Mouse (Mus musculus) hindbrain, postnatal 0 days (tissue): ENCODE measurements around the gene Mctp1. TPM values are rescaled to one million over a fixed set of nuclear protein-coding genes. Genes with fewer than 3 reads are reported as not detected.

Experiments used
- ATAC-seq: fragments of 200-750 bp; cut with Nextera tagmentation; 2 replicates; pipeline ENCODE4 v1.8.0; 2017; ENCODE audit warnings: mild to moderate bottlenecking, moderate TSS enrichment, moderate library complexity
- DNase-seq: peaks from one replicate; pipeline ENCODE4 v3.0.0-alpha.2; 2015; ENCODE audit warnings: low spot score
- H3K27ac ChIP-seq: fragments of 300-500 bp; sonication (generic); 2 replicates; pipeline ENCODE4 v1.5.1; 2014; ENCODE audit warnings: mild to moderate bottlenecking
- H3K27me3 ChIP-seq: fragments of 300-500 bp; sonication (generic); 2 replicates; pipeline ENCODE4 v1.6.1; 2014; ENCODE audit warnings: low read length, mixed read lengths; ENCODE audit not compliant: insufficient read depth
- H3K36me3 ChIP-seq: fragments of 300-500 bp; sonication (generic); 2 replicates; pipeline ENCODE4 v1.6.1; 2014; ENCODE audit warnings: low read length, mixed read lengths; ENCODE audit not compliant: insufficient read depth
- H3K4me1 ChIP-seq: fragments of 300-500 bp; sonication (generic); 2 replicates; pipeline ENCODE4 v1.6.1; 2014; ENCODE audit warnings: antibody characterized with exemption, low read length, mixed read lengths; ENCODE audit not compliant: insufficient read depth
- H3K4me2 ChIP-seq: fragments of 300-500 bp; sonication (generic); 2 replicates; pipeline ENCODE4 v1.6.1; 2014; ENCODE audit warnings: low read depth, mild to moderate bottlenecking, low read length, moderate library complexity, mixed read lengths
- H3K4me3 ChIP-seq: fragments of 300-500 bp; sonication (generic); 2 replicates; pipeline ENCODE4 v1.5.1; 2014; ENCODE audit warnings: low read length
- H3K9ac ChIP-seq: fragments of 300-500 bp; sonication (generic); replicated peaks from 2 replicates; pipeline ENCODE4 v1.6.1; 2014; ENCODE audit warnings: mild to moderate bottlenecking, low read length, moderate library complexity, mixed read lengths
- H3K9me3 ChIP-seq: fragments of 300-500 bp; sonication (generic); 2 replicates; pipeline ENCODE4 v1.6.1; 2016; ENCODE audit warnings: low read length, mixed read lengths
- CTCF ChIP-seq: IDR thresholded peaks from 2 replicates; pipeline ENCODE4 v1.5.1; 2016; ENCODE audit warnings: antibody characterized with exemption, control low read depth, low read depth
- WGBS: fragments of 180-500 bp; shearing (Covaris S2); extraction: QIAGEN DNeasy Blood & Tissue Kit; methylation state at CpG from one replicate; pipeline ENCODE4 v1.1.7; 2014; 5-methylcytosine and 5-hydroxymethylcytosine counted together
- polyA plus RNA-seq: library from polyadenylated mRNA; unstranded; fragments of >200 nt; fragmentation: Nextera tagmentation; extraction: Ambion mirVana; gene quantifications from 2 replicates; pipeline ENCODE4 v1.2.1, GENCODE M21; 2015
- total RNA-seq: library from RNA; depleted of rRNA; stranded (reverse); fragments of >200 nt; gene quantifications from 2 replicates; pipeline ENCODE4 v1.2.3, GENCODE M21; 2014

Gene Mctp1
- total and polyA plus RNA-seq, 2 experiments from 2014 or later = 4.9 to 8.3 TPM

DNA sequence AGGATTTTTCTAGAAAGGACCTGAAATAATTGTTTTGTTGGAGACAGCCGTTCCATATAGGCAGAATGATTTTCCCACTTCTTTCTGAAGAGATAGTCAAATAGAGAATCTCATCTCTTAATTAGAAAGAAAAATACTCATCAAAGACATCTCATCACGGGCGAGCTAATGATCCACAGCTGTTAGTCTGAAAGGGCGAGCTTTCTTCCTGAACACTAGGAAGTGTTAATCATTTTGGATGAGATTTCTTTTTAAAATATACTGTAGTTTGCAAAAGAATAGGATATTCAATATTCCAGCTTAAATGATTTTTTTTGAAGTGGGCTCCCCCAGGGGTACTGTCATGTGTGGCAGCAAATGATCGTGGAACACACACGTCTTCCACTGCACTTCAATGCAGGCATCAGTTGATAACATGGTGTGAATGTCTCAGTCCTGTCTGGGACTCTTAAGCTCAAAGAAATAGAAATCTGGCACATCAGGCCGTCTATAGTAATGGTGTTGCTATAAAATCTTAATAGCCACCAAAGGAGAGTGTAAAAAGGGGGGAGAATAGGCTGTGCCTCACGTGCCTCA is 500.3 kb downstream of the Mctp1 start:
- no peak for ATAC-seq

DNA sequence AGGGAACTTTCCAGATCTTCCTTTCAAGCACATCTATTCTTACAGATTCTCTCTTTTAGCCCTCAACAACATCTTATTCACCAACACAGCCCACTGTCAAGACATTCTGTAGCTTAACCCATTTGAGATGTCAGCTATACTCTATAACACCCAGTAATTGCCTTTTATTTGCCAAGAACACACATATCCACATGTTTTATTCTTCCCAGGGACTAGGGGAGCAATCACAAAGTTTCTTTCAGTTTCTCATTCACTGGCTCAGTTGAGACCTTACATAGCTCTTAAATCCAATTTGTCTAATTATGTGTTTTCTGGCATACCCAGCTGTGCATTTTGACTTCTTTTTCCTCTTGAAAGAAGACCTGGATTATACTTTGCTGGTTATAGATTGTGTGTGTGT is 508.7 kb downstream of the Mctp1 start:
- Histone ChIP-seq H3K9me3 (no peaks in the 10 kb centered on the region), H3K4me1 (no peaks in the 10 kb centered on the region), H3K4me2 (no peak overlapping the region), H3K4me3 (no peak overlapping the region), H3K36me3 (no peaks in the 10 kb centered on the region), H3K27ac (no peak overlapping the region), H3K9ac (no peak overlapping the region), H3K27me3 (no peaks in the 10 kb centered on the region)
- no peak for DNase-seq
- no peak for TF ChIP-seq CTCF
- no peak for ATAC-seq

More for the DNA sequence above, 500.3 kb downstream of the Mctp1 start:
- H3K9ac ChIP-seq = no peak overlapping the region
- no peak overlapping the region for H3K27ac ChIP-seq
- DNase-seq = no peak
- H3K27me3 ChIP-seq = no peaks in the 10 kb centered on the region
- no peak for TF ChIP-seq CTCF
- H3K4me1 ChIP-seq = no peaks in the 10 kb centered on the region
- 72% methylated on average over 8 of the region's 8 CpGs for WGBS
- H3K9me3 ChIP-seq = no peaks in the 10 kb centered on the region
- no peak overlapping the region for H3K4me3 ChIP-seq
- H3K4me2 ChIP-seq = no peak overlapping the region
- H3K36me3 ChIP-seq = no peaks in the 10 kb centered on the region

DNA sequence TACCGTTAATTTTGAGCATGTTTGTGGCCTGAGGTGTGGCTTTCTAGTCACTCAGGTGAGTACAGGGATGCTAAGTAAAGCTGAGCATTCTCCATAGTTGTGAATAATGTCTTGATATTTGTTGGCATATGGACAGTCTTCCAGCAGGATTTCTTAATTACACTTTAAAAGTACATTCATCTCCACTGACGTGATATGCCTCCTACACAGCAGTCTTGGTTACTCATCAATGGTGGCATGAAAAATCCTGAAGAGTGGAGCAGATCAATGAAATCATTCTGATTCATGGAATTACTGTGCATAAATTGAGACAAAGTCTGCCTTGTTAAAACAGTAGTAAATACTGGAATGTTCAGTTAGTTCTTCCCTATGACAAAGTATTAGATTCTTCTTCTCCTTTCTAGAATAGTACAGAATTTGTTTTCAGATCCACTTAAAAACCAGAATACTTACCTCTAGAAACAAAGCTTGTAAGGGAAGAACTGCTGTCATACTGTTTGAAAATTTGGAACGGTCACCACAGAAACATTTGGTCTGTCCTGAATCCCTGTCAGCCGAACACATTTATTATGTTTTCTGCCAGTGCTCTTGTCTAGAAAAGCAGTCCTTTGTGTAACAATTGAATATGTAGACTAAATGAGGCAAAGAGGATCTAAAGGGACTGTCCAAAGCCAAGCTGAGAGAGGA is 511.6 kb downstream of the Mctp1 start:
- Histone ChIP-seq H3K27me3 (no peaks in the 10 kb centered on the region), H3K4me2 (no peak overlapping the region), H3K36me3 (no peaks in the 10 kb centered on the region), H3K4me3 (no peak overlapping the region), H3K4me1 (no peaks in the 10 kb centered on the region), H3K9me3 (no peaks in the 10 kb centered on the region), H3K27ac (no peak overlapping the region), H3K9ac (no peak overlapping the region)
- no peak for ATAC-seq
- WGBS = 68% methylated on average over 4 of the region's 4 CpGs
- no peak for TF ChIP-seq CTCF
- DNase-seq = no peak

DNA sequence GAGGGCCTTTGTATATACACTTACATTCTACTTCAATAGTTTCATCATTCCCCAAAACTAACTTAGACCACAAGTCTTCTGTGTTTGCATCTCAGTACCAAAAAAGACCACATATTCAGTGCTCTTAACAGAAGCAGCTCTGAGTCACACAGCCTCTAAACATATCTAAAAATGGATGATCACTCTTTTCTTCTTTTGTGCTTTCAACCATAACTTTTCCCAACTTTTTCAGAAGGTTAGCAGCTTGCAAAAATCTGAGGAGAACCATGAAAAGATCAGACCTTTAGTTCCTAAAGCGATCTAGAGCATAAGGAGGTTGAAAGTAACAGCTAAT is 512.1 kb downstream of the Mctp1 start:
- no peak for DNase-seq
- Histone ChIP-seq H3K4me2 (no peak overlapping the region), H3K4me3 (no peak overlapping the region)

DNA sequence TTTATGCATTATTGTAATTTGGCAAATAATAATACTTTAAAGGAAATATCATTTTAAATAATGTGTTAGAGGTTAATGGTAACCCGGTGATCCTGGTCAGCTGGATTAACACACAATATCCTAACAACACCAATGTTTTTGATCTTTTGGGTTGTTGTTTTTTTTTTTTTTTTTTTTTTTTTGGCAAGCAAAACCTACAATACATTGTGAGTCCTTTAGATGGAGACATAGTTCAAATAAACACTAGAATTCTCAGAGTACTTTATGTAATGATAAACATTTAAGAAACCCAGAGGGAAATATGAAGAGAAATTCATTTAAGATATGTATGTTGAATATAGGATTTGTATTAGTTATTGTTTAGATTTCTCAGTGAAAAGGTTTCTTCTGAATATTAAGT is 534.0 kb downstream of the Mctp1 start:
- H3K36me3 ChIP-seq = no peaks in the 10 kb centered on the region
- no peak overlapping the region for H3K27ac ChIP-seq
- TF ChIP-seq CTCF = no peak; the same call in 1 of the 2 replicates
- 90% methylated on average over 1 of the region's 1 CpGs for WGBS
- no peaks in the 10 kb centered on the region for H3K4me1 ChIP-seq
- no peaks in the 10 kb centered on the region for H3K27me3 ChIP-seq
- H3K9me3 ChIP-seq = no peaks in the 10 kb centered on the region
- no peak overlapping the region for H3K4me3 ChIP-seq
- DNase-seq = no peak
- H3K4me2 ChIP-seq = no peak overlapping the region
- no peak for ATAC-seq
- H3K9ac ChIP-seq = no peak overlapping the region

More for the DNA sequence above, 512.1 kb downstream of the Mctp1 start:
- Histone ChIP-seq H3K36me3 (no peaks in the 10 kb centered on the region), H3K9ac (no peak overlapping the region), H3K27ac (no peak overlapping the region), H3K4me1 (no peaks in the 10 kb centered on the region), H3K27me3 (no peaks in the 10 kb centered on the region), H3K9me3 (no peaks in the 10 kb centered on the region)
- 90% methylated on average over 1 of the region's 1 CpGs for WGBS
- ATAC-seq = no peak
- TF ChIP-seq CTCF = no peak

DNA sequence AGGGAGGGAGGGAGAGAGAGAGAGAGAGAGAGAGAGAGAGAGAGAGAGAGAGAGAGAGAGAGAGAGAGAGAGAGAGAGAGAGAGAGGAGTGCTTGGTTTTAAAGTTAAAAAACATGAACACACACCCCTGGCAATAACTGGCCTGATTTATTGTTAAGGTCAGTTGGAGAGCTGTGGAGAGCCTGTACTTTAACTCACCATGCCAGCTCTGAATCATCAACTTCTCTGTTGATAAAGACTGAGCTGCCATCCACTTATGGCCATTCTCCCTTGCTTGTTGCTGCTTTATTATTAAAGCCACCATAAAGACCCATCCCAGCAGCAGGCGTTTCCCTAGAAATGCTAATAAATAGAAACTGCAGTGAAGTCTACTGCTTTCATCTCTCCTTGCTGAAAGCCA is 542.5 kb downstream of the Mctp1 start:
- H3K27ac ChIP-seq = no peak overlapping the region
- no peak for TF ChIP-seq CTCF
- ATAC-seq = no peak
- no peaks in the 10 kb centered on the region for H3K36me3 ChIP-seq
- DNase-seq = no peak
- H3K27me3 ChIP-seq = no peaks in the 10 kb centered on the region
- no peaks in the 10 kb centered on the region for H3K9me3 ChIP-seq
- no peak overlapping the region for H3K4me3 ChIP-seq
- 68% methylated on average over 1 of the region's 1 CpGs for WGBS
- H3K4me2 ChIP-seq = no peak overlapping the region
- H3K9ac ChIP-seq = no peak overlapping the region
- H3K4me1 ChIP-seq = no peaks in the 10 kb centered on the region

DNA sequence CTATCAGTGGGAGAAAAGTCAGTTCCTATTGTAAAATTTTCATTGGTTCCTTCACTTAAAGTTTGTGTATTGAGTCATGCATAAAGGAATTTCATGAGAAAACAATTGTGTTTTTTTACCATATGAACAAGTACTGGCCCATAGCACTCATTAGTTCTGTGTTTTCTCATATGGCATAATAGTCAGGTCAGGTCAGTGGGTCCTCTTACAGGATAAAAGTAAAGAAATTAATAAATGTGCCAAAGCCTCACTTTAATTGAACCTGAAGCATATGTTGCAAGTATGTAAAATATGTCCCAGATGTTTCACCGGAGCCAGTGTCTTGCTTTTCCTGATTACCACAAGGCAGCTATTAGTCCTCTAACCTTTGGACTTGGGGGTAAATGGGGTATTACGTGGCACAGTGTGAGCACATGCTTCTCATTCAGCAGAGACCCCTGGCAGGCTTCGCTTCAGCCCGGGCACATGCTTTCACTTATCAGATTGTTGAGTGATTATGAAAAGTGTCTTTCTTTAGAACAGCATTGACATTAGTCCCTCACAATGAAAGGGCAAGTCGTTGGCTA is 543.6 kb downstream of the Mctp1 start:
- Histone ChIP-seq H3K9ac (no peak overlapping the region), H3K27me3 (no peaks in the 10 kb centered on the region), H3K27ac (no peak overlapping the region), H3K36me3 (no peaks in the 10 kb centered on the region), H3K4me2 (no peak overlapping the region), H3K9me3 (no peaks in the 10 kb centered on the region), H3K4me1 (no peaks in the 10 kb centered on the region), H3K4me3 (no peak overlapping the region)
- no peak for DNase-seq
- WGBS = 55% methylated on average over 5 of the region's 5 CpGs
- no peak for ATAC-seq
- TF ChIP-seq CTCF = no peak
